8 mouse cellular contexts compared by ENCODE assay signal in genomic region chr17:8800478-8801082, GRCm38 (mm10).
A peak's percentile ranks its signal among the peaks of the same experiment; 100 is the strongest.
DNase-seq lines count a peak whose midpoint lies in the region; ATAC-seq and TF ChIP-seq lines count a peak whose summit lies in the region.

No protein-coding gene starts in this region.

- WGBS in heart, embryonic 10.5 days, result under 1% methylated on average over 52 of the region's 53 CpGs
- under 1% methylated on average over 53 of the region's 53 CpGs for WGBS in forebrain, embryonic 11.5 days
- WGBS in intestine, postnatal 0 days, result under 1% methylated on average over 52 of the region's 53 CpGs

- H3K9ac ChIP-seq in forebrain, embryonic 11.5 days (ENCODE audit: low read length), result peak overlapping the region; percentile 83
- peak overlapping the region; percentile 37 for H3K9ac ChIP-seq in intestine, postnatal 0 days (ENCODE audit: low read depth, low read length)

- in situ Hi-C loops in Patski (cut with MboI; ENCODE audit: low pct_unique_long_range_greater_than_20kb), result loop anchor here (5.0 kb wide), 2 partner anchors 62 to 183 kb away; no protein-coding TSS in a partner anchor

- H3K27ac ChIP-seq in heart, embryonic 10.5 days, result peak overlapping the region; percentile 86
- H3K27ac ChIP-seq in forebrain, embryonic 11.5 days (ENCODE audit: low read depth, low read length), result peak overlapping the region; percentile 66; the same call in 1 of the 2 replicates
- H3K27ac ChIP-seq in intestine, postnatal 0 days (ENCODE audit: low read depth, low read length), result no peak overlapping the region

- TF ChIP-seq CTCF in Patski (IDR thresholded peaks at IDR 0.05), result no peak
- TF ChIP-seq CTCF in intestine, postnatal 0 days (IDR thresholded peaks at IDR 0.05; ENCODE audit: low read depth), result peak; percentile 22; the same call in 1 of the 2 replicates

- DNase-seq in heart, embryonic 10.5 days (ENCODE audit: low spot score), result peak; percentile 86
- DNase-seq in heart, adult 8-10 months (ENCODE audit: low spot score), result no peak
- DNase-seq in Patski (ENCODE audit: low read depth, low spot score), result no peak
- peak; percentile 88 for DNase-seq in forebrain, embryonic 11.5 days (ENCODE audit: low spot score)
- peak; percentile 11 to 41 for DNase-seq in thymus, adult 18-20 months
- DNase-seq in adrenal gland, adult 2 months, result no peak

- H3K9me3 ChIP-seq in heart, embryonic 10.5 days, result no peaks in the 10 kb centered on the region
- no peaks in the 10 kb centered on the region for H3K9me3 ChIP-seq in forebrain, embryonic 11.5 days (ENCODE audit: control insufficient read depth, low read length)
- H3K9me3 ChIP-seq in intestine, postnatal 0 days (ENCODE audit: control insufficient read depth), result no peaks in the 10 kb centered on the region

- no peaks in the 10 kb centered on the region for H3K36me3 ChIP-seq in heart, embryonic 10.5 days
- H3K36me3 ChIP-seq in forebrain, embryonic 11.5 days (ENCODE audit: control insufficient read depth, insufficient read depth, low read length), result no peaks in the 10 kb centered on the region
- no peaks in the 10 kb centered on the region for H3K36me3 ChIP-seq in intestine, postnatal 0 days (ENCODE audit: control insufficient read depth, insufficient read depth)

- CTCF ChIA-PET in Patski (lab: Charles Lee), result interaction anchor here (1.9 kb wide), 1 partner anchor 13 kb away, joined by 4 read pairs; no protein-coding TSS in a partner anchor

- POLR2A ChIA-PET in Patski (lab: Charles Lee), result no interaction called here

- peak overlapping the region; percentile 83 for H3K4me3 ChIP-seq in heart, embryonic 10.5 days
- peak overlapping the region; percentile 70 for H3K4me3 ChIP-seq in forebrain, embryonic 11.5 days (ENCODE audit: low read depth, low read length)
- peak overlapping the region; percentile 62 for H3K4me3 ChIP-seq in intestine, postnatal 0 days (ENCODE audit: low read depth, low read length)

- H3K4me2 ChIP-seq in forebrain, embryonic 11.5 days (ENCODE audit: low read depth, low read length, severe bottlenecking), result peak overlapping the region; percentile 95
- peak overlapping the region; percentile 94 for H3K4me2 ChIP-seq in intestine, postnatal 0 days (replicated peaks; ENCODE audit: low read depth)

- ATAC-seq in Patski, result peak; percentile 69
- peak; percentile 57 for ATAC-seq in forebrain, embryonic 11.5 days (replicated peaks; ENCODE audit: low FRiP score)
- peak; percentile 50; the same call in 1 of the 2 replicates for ATAC-seq in intestine, postnatal 0 days
- 0 out of 2 replicates have a peak, but pooled peaks have one; percentile 16 for ATAC-seq in megakaryocyte-erythroid progenitor cell, adult 5-6 weeks (replicated peaks; ENCODE audit: low FRiP score, low TSS enrichment, poor library complexity, severe bottlenecking)

- H3K4me1 ChIP-seq in heart, embryonic 10.5 days, result peaks cover 20% of the 10 kb centered on the region
- H3K4me1 ChIP-seq in forebrain, embryonic 11.5 days (replicated peaks; ENCODE audit: control insufficient read depth, insufficient read depth, low read length), result peaks cover 10% of the 10 kb centered on the region
- no peaks in the 10 kb centered on the region for H3K4me1 ChIP-seq in intestine, postnatal 0 days (replicated peaks; ENCODE audit: control insufficient read depth, insufficient read depth, low read length)

- H3K27me3 ChIP-seq in heart, embryonic 10.5 days (ENCODE audit: insufficient read depth, poor library complexity, severe bottlenecking), result peaks cover 90% of the 10 kb centered on the region
- H3K27me3 ChIP-seq in Patski, result peaks cover 30% of the 10 kb centered on the region
- H3K27me3 ChIP-seq in forebrain, embryonic 11.5 days (ENCODE audit: control insufficient read depth, insufficient read depth, low read length), result peaks cover 34% of the 10 kb centered on the region
- peaks cover 69% of the 10 kb centered on the region for H3K27me3 ChIP-seq in intestine, postnatal 0 days (replicated peaks; ENCODE audit: control insufficient read depth, insufficient read depth, low read length)

Comparison
In these comparisons a context has a peak if more than half of its experiments do, and no peak if none do; other contexts are left out.
1. DNase-seq: peak in heart, embryonic 10.5 days (single experiment), forebrain, embryonic 11.5 days (single experiment) and thymus, adult 18-20 months (2 of 2); none in heart, adult 8-10 months (single experiment), Patski (single experiment) and adrenal gland, adult 2 months (single experiment).
2. ATAC-seq: peak in every context shown above with its lines; median percentile 69 in Patski; 57 in forebrain, embryonic 11.5 days; 50 in intestine, postnatal 0 days; 16 in megakaryocyte-erythroid progenitor cell, adult 5-6 weeks.
3. Peak in every context shown above with its lines, with median percentiles within 50 percentile points of each other: H3K4me3 ChIP-seq.